Mouse (Mus musculus) stomach, postnatal 0 days (tissue): ENCODE measurements around the gene Cdkn1a. TPM values are rescaled to one million over a fixed set of nuclear protein-coding genes. Genes with fewer than 3 reads are reported as not detected.

Source experiments
- ATAC-seq: fragments of 200-750 bp; cut with Nextera tagmentation; 2 replicates; pipeline ENCODE4 v1.8.0; 2017; ENCODE audit not compliant: low FRiP score, low TSS enrichment
- DNase-seq: peaks from one replicate; pipeline ENCODE4 v3.0.0-alpha.2; 2016; ENCODE audit warnings: low spot score
- H3K27ac ChIP-seq: fragments of 300-500 bp; sonication (generic); replicated peaks from 2 replicates; pipeline ENCODE4 v1.5.1; 2014; ENCODE audit warnings: mild to moderate bottlenecking, control low read depth
- H3K27me3 ChIP-seq: fragments of 300-500 bp; sonication (generic); 2 replicates; pipeline ENCODE4 v1.6.1; 2014; ENCODE audit warnings: low read length; ENCODE audit not compliant: control insufficient read depth, insufficient read depth
- H3K36me3 ChIP-seq: fragments of 300-500 bp; sonication (generic); 2 replicates; pipeline ENCODE4 v1.6.1; 2014; ENCODE audit warnings: low read length, mixed read lengths; ENCODE audit not compliant: control insufficient read depth, insufficient read depth
- H3K4me1 ChIP-seq: fragments of 300-500 bp; sonication (generic); replicated peaks from 2 replicates; pipeline ENCODE4 v1.6.1; 2014; ENCODE audit warnings: antibody characterized with exemption; ENCODE audit not compliant: control insufficient read depth, insufficient read depth
- H3K4me2 ChIP-seq: fragments of 300-500 bp; sonication (generic); replicated peaks from 2 replicates; pipeline ENCODE4 v1.6.1; 2014; ENCODE audit warnings: low read depth, mild to moderate bottlenecking, control low read depth, moderate library complexity
- H3K4me3 ChIP-seq: fragments of 300-500 bp; sonication (generic); 2 replicates; pipeline ENCODE4 v1.5.1; 2014; ENCODE audit warnings: low read depth, low read length, control low read depth
- H3K9ac ChIP-seq: fragments of 300-500 bp; sonication (generic); 2 replicates; pipeline ENCODE4 v1.6.1; 2014; ENCODE audit warnings: mild to moderate bottlenecking, low read length, control low read depth, mixed read lengths
- H3K9me3 ChIP-seq: fragments of 300-500 bp; sonication (generic); 2 replicates; pipeline ENCODE4 v1.6.1; 2016; ENCODE audit warnings: low read length; ENCODE audit not compliant: control insufficient read depth
- CTCF ChIP-seq: IDR thresholded peaks from 2 replicates; pipeline ENCODE4 v1.5.1; 2016; ENCODE audit warnings: antibody characterized with exemption, low read depth, mild to moderate bottlenecking, moderate library complexity
- EP300 ChIP-seq: optimal IDR thresholded peaks from 2 replicates; pipeline ENCODE3; 2016; ENCODE audit warnings: antibody characterized with exemption
- WGBS: fragments of 180-500 bp; shearing (Covaris S2); extraction: QIAGEN DNeasy Blood & Tissue Kit; methylation state at CpG from one replicate; pipeline ENCODE4 v1.1.7; 2014; 5-methylcytosine and 5-hydroxymethylcytosine counted together
- polyA plus RNA-seq: library from polyadenylated mRNA; unstranded; fragments of >200 nt; fragmentation: Nextera tagmentation; extraction: Ambion mirVana; gene quantifications from 2 replicates; pipeline ENCODE4 v1.2.1, GENCODE M21; 2015

The Cdkn1a gene
- polyA plus RNA-seq, 1 experiment from 2014 or later = 484 TPM

DNA sequence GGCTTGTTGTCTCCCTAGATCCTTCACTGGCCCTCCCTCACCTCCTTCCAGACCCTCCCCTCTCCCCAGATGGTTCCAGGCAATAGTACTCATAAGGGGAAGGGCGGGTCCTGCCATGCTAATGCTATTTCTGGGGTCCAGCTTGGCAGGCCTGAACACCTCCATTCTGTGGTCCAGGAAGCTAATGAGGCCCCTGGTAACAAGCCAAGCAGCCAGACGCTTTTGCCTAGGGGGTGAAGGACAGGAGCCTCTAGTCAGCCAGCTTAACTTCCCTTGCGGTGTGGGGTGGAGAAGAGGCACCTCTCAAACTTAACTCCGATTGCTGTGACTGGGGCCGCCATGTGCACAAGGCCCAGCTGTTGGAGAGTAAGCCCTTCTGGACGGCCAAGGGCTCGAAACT lies 59.0 kb downstream of the Cdkn1a start:
- H3K27ac ChIP-seq = no peak overlapping the region

More for the DNA sequence above, 59.0 kb downstream of the Cdkn1a start:
- Histone ChIP-seq H3K27me3 (no peaks in the 10 kb centered on the region), H3K36me3 (no peaks in the 10 kb centered on the region), H3K4me3 (no peak overlapping the region), H3K9me3 (no peaks in the 10 kb centered on the region), H3K4me1 (0 out of 2 replicates have a peak, but pooled peaks cover 3% of the 10 kb centered on the region), H3K4me2 (no peak overlapping the region), H3K9ac (no peak overlapping the region)
- TF ChIP-seq CTCF (no peak), EP300 (no peak)
- ATAC-seq (no peak), DNase-seq (no peak)
- 60% methylated on average over 7 of the region's 7 CpGs for WGBS

Other genes with a start within 250 kb of the Cdkn1a start
- gene Pnpla1, start 232.6 kb upstream of the Cdkn1a start, polyA plus RNA-seq = 12.7 TPM in 2 replicates
- 1.2 and 2.2 TPM in 2 replicates for gene 4930539E08Rik, start 175.7 kb upstream of the Cdkn1a start, polyA plus RNA-seq
- 0.18 TPM in 1 of 2 replicates, not detected in the other for gene Pxt1, start 147.1 kb upstream of the Cdkn1a start, polyA plus RNA-seq
- 37.6 and 38.3 TPM in 2 replicates for gene Kctd20, start 139.0 kb upstream of the Cdkn1a start, polyA plus RNA-seq
- gene Stk38, start 83.0 kb upstream of the Cdkn1a start, polyA plus RNA-seq = 64.8 and 68.7 TPM in 2 replicates
- gene Srsf3, start 58.3 kb upstream of the Cdkn1a start, polyA plus RNA-seq = 279 and 305 TPM in 2 replicates
- 1.4 and 2.2 TPM in 2 replicates for gene Rab44, start 23.2 kb downstream of the Cdkn1a start, polyA plus RNA-seq
- gene Cpne5, start 147.2 kb downstream of the Cdkn1a start, polyA plus RNA-seq = 4.8 and 5.3 TPM in 2 replicates
- 64.6 and 65.9 TPM in 2 replicates for gene Ppil1, start 173.2 kb downstream of the Cdkn1a start, polyA plus RNA-seq
- 91.2 and 97.2 TPM in 2 replicates for gene BC004004, start 177.8 kb downstream of the Cdkn1a start, polyA plus RNA-seq
- 1.3 TPM in 2 replicates for gene Pi16, start 226.7 kb downstream of the Cdkn1a start, polyA plus RNA-seq